Mouse (Mus musculus) cerebellum, postnatal 4 days (tissue): Measurements from ENCODE around the gene Cyb5rl.
"Not testable (repeated sequence)": the region's sequence is repeated elsewhere in the genome, so short reads cannot be mapped to it uniquely, and the experiment has no call there.

Source experiments
- DNase-seq, 2 experiments: peaks; one replicate each; pipeline ENCODE4 v3.0.0; 2022; ENCODE audit warnings: low spot score in 2 of 2, mixed read lengths in 1 of 2

The Cyb5rl gene

DNA sequence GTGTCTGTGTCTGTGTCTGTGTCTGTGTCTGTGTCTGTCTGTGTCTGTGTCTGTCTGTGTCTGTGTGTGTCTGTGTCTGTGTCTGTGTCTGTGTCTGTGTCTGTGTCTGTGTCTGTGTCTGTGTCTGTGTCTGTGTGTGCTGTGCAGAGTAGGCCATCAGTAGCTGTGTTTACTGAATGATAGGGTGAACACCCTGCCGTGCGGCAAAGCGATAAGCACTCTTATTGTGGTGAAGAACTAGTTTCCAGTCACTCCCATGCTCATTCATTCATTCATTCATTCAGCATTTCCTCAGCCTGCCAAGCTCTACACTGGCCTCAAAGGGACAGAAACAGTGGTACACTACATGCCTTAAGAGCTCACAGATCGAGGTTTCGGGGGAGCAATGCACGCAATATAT is 42.4 kb downstream of the Cyb5rl start:
- not testable (repeated sequence) for DNase-seq

DNA sequence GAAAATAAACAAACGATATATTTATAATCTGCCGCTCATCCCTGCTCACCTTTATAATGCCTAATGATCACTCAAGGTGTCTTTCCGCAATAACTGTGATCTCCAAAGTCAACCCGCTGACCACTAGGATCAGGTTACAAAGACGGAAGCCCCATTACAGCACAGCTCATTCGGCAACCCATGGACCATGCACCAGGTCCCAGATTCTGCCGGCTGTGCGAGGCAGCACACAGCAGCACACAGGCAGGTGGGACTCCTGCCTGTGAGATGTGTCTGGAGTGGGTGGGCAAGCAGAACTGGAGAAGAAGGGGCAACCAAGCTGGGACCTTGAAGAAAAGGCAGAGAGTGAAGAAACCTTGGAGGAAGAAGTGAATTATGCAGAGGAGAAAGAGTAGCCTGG is 47.5 kb downstream of the Cyb5rl start:
- no peak for DNase-seq

DNA sequence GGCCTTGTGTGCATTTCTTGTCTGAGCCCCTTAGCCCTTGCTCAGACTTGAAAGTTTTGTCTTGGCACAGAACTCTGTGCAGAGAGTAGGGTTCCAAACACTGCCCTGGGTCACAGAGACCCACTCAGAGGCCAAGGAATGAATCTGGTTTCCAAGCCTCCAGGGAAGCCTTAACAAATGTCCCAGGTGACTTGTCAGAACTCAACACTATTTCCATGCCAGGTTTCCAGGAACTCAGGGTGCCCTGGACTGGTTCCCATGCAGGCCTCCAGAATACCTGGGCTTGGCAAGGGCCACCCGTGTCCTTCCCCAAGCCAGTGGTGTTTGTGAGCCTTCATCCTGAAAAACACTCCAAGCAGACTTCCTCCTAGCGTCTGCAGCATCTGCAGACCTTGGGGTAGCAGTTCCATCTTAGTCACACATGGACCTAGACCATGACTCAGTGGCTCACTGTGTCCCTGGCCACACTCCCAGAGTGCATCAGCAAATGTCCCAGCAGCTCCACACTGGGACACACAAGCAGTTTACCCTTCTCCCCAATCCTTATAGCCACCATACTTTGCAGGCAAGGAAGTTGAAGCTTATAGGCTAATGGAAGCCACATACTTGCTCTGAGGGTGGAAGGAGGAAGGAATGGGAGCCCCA is 51.1 kb downstream of the Cyb5rl start:
- DNase-seq, result no peak

DNA sequence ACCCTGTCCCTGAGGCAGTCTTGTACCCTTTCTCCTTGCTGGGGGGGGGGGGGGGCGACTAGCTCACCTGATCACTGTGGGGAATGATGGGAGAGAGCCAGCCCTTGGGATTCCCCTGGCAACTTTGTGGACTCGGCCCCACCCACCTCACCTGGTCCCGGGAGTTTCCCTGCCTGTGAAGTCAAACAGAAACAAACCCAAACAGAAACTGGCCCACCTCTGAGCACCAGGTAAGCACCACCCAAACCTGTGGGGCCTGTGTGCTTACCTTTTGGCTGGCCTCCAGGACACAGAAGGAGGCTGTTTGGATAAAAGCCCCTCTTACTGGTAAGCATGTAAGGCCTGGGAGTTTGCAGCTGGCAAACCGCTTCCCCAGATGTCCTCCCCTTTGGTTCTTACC is 52.3 kb downstream of the Cyb5rl start:
- DNase-seq, result no peak

DNA sequence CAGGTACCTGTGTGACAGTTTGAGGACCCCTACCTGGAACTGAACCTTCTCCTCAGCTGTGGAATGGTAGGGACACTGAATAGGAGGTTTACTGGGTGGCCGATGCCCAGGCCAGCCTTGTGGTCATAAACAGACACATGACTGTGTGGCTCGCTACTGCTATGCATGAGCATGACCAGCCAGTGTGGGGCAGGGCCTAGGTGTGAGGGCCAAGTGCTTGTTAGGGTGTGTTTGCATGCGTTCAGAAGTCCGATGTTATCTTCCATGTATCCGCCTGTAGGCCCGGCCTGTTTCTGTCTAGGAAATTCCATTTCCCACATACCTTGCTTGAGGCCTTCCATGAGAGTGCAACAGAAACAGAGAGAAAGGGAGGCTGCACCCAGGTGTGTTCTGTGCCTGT is 53.9 kb downstream of the Cyb5rl start:
- DNase-seq, result no peak

DNA sequence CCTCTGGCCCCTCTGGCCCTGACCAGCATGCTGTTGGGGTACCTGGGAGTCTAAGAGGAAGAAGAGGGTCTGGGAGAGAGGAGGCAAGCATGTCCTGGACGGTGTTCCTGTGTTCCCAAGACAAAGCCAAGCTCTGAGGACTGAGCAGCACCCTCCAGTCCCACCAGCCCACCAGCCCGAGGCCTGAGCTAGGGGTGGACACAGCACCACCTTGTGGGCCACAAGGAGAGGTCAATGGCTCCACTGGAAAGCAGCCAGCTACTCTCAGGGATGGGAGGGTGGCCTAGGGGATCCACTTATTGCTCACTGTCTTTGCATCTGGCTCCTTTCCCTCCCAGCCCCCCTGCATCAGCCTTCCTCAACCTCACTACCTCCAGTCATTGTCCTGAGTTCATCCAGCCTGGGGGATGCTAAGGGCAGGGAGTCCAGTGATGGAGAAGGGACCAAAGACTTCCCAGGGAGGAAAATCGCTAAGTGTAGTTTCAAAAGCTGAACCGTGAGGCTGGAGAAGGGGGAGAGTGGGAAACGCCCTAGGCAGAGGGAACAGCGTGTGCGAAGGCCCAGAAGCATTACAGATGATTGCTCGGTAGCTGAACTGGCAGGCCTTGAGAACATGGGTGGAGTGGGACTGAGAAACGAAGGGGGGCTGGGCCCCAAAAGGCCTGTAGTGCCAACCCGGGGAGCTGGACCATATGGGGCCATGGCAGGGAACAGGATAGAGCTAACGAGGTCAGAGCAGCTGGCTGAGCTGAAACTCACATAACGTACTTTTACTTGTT is 54.6 kb downstream of the Cyb5rl start:
- DNase-seq, result peak; percentile 44 to 71

DNA sequence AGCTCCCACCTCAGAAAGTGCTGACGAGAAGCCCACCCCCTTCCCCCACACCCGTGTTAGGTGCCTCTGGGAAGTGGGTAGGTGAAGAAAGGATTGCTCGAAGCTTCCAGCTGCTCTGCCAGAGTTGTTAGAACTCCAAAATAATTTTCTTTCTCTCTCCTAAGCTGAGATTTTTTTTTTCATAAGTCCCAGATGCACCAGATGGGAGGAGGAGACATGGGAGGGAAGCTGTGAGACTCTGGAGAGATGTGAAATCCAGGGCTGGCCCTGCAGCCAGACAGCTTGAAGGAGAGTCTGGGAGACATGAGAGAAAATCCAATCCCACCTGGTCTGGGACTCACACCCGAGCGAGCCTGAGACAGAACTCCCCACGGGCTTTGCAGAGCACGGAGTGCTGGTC is 57.6 kb downstream of the Cyb5rl start:
- DNase-seq, result no peak

DNA sequence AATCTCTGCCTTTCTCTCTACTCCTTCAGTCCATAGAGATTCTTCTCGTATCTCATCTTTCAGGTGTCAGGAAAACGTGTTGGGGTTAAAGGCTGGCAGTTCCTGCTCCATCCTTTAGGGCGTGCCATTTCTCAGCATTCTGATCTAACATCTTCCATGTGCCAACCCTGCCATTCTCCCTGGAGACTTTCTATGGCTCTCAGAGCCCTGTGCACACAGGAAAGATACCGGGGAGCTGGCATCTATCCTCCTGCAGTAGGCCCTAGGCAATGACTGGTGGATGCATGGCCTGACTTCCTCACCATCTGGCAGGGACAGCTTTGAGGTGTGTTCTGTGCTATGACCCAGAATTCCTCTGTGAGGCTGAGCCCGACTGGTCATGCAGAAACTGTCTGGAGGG is 58.3 kb downstream of the Cyb5rl start:
- DNase-seq, result no peak

DNA sequence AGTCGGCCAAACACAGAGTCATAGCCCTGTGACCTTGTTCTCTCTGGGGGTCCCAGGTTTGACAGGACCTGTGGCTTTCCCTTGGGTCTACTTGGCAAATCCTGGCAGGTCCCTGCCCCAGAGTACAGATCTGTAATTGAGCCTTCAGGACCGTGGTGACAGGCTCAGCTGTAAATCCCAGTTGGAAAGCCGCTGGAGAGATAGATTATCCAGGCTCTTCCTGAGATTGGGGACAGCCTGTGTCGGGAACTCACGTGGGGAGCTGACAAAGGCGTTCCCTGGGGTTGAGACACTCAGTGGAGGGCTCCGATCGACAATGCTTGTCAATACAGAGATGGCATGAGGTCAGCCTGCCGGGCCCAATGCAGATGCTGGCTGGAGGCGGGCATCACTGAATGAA is 59.6 kb downstream of the Cyb5rl start:
- DNase-seq, result no peak

DNA sequence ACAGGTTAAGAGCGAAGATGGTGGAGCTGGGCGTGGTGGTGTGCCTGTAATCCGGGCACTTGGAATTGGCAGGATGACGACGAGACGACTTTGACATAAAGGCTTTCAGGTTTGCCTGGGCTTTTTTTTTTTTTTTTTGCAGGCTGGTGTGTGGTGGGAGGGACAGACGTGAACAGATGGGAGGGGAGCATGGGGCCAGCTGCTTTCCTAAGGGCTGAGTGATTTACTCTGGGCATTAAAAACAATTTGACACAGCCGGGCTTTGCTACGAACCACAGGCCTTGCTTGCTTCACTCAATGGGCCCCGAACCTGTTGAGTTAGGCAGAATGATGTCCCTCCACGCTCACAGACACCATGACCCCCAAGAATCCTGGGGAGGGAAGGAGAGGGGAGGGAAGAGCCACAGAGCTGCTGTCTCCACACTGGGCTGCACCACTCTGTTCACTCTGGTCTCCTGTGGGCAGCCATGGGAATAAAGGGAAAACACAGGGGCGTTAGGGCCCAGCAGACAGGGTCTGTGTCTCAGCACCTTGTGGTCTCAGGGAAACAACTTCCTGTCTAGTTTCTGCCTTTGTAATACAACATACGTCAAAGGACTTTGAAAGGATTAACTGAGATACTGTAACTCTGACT is 60.2 kb downstream of the Cyb5rl start:
- no peak for DNase-seq

DNA sequence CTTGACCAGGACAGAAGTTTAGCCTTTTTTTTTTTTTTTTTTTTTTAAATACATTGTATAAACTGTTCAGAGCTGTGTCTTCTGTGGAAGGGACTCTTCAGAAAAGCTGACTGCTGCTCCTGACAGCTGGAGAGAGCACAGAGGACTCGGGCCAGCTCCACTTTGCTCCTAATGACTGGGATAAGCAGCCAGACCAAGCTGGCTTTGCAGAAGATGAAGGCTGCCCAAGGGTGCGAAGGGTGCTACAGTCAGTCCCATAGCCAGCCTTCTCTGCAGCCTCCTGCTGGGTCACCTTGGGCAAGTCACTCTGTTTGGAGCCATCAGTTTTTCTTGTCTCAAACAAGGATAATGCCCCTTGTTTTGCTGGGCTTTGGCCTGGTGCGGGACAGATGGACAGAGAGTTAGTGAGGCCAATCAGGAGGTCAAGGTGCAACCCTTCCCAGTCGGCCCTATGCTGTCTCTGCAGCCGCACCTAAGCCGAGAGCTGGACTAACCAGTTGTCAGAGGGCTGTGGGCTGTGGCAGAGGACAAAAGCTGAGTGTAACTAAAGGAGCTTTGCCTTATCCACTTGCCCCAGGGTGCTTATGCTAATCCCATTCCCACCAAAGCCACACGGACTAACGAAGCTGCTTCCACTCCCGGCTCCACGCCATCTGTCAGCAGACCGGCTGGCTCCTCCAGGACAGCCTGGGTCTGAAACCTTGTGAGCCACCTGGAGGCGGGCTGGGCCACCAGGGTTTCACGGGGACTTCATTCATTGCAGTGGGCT is 61.3 kb downstream of the Cyb5rl start:
- DNase-seq, result peak in 1 of 2 experiments; percentile 47

DNA sequence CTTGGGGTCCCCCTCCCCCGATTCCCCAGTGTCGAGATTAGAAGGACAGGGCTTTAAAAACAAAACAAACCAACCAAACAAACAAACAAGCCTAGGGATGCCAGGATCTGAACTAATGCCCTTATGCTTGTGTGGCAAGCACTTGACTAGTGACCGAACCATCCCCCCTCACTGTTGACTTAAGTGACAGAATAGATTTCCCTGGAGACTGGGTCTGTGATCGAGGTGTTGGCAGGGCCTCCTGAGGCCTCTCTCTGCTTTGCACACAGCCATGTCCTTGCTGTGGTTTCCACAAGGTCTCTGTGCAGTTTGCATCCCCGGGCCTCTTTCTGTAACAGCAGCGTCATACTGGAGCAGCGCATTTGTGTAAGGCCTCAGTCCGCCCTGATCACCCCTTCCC is 62.6 kb downstream of the Cyb5rl start:
- DNase-seq, result no peak

DNA sequence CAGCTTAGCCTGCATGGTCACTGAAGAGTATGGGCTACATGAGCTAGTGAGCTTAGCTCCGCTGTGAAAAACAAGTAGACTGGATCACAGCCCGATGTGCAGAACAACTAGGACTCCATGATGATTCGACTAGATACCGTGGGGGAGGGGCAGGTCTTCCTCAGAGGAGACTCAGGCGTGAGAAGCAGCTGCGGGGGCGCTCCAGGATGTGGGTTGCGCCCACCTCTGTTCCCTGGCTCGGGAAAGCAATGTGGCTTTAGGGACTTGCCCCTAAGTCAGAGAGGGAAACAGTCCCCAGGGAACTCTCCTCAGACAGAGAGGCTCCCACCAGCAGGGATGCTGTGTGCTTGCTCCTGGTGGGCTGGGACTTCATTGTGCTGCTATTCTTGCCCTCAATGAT is 63.7 kb downstream of the Cyb5rl start:
- no peak for DNase-seq

DNA sequence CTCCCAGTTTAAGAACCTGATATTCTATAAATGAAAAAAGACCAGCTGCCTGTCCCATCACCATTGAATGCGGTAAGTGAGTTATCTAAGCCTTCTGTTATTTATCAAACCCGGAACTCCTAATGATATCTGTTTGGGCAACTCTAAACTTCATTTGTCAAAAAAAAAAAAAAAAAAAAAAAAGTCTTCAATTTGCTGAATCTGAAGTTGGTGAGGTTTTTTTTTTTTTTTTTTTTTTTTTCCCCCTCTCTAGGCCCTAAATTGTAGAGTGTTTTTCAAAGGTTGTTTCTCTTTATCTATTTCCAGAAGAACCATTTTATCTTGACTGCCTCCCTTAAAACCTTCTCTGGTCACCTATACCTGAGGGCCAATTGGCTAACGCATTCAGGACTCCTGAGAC is 68.1 kb downstream of the Cyb5rl start:
- DNase-seq, result no peak

DNA sequence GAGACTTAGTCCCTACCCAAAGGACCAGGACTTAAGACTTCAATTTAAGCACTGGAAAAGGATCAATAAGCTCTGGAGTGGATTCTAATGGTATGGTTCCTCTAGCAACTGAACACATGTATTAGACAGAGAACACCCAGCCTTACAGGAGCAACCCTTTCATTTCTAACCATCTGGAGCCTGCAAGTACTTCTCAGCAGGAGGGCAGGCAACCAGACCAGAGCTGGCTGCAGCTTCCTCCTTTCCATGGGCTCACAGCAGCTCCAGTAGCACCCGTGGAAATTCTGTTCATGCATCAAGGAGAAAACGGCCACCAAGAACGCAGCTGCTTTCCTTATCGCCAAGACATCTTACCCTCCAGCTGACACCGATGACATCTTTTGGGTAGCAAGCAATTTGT is 68.9 kb downstream of the Cyb5rl start:
- DNase-seq, result no peak

DNA sequence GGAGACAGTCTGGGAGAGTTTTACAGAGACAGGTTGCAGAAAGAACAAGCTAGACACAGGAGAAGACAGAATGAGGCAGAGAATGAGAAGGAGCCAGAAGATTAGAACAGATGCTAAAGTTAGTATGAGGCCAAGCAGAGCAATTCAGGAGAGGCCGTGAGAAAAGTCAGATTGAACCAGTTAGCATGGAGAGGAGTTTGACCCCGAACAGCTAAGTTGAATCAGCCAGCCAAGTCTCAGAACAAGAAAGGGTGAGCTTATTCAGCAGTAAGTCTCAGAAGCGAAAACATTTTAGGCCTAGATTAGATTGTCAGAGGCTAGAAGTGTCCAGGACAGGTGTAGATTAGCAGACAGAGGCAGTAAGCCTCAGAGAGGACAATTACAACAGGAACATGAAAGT is 69.7 kb downstream of the Cyb5rl start:
- DNase-seq, result no peak
